Mouse (Mus musculus): ENCODE data around the gene Hmgb4. TPM values are rescaled to one million over a fixed set of nuclear protein-coding genes. Genes with fewer than 3 reads are reported as not detected.

Hmgb4 gene
- total RNA-seq (2023): not detected in 2 replicates

DNA sequence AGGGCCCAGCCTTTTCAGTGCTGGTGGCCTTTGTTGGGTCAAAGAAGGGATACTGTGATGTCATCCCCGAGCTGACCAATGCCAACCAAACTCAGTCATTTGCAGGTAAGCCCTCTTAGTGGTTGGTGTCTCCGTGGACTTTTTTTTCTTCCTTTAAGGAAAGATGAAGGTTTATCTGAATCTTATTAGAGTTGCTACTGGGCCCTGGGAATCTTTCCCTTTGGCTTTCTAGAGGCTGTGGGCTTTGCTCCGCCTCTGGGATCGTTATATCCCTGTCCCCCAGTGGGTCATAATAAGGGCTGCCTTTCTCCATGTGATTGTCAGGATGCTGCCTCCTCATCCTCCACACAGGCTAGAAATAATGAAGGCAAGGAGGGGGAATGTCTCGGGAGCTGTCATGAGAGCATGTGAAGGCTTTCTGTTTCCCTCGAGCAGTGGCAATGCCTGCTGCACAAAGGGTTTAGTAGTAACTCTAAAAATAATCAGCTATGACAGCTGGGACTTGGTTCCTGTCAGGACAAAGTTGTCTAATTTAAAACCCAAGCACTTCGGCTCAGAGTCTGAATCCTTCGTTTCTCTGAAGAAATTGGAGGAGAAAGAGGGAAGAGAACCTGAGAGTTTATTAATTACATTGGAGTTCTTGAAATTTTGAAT lies at the start of gene Hmgb4:
Gene Hmgb4 (minus strand): TSS at position 51 of the 654 bp plus-strand sequence.

All from neutrophil, adult 65 days (primary cell).